Mouse (Mus musculus) liver, adult 2 months (tissue): Measurements from ENCODE around the gene Tmed8. TPM values are rescaled to one million over a fixed set of nuclear protein-coding genes. Genes with fewer than 3 reads are reported as not detected.

ENCODE experiments used
- DNase-seq: peaks from one replicate; pipeline ENCODE4 v3.0.0-alpha.2; 2011; ENCODE audit warnings: low read depth, low spot score; ENCODE audit errors: extremely low read depth
- H3K27ac ChIP-seq: fragments of 200-500 bp; replicated peaks from 2 replicates; pipeline ENCODE4 v1.5.1; 2012; ENCODE audit warnings: low read depth, mild to moderate bottlenecking, control low read depth, inconsistent platforms, low read length; ENCODE audit not compliant: insufficient read depth
- H3K27me3 ChIP-seq: fragments of 200-500 bp; 2 replicates; pipeline ENCODE4 v1.6.1; 2012; ENCODE audit warnings: mild to moderate bottlenecking, moderate library complexity, low read length, inconsistent platforms; ENCODE audit not compliant: control insufficient read depth, insufficient read depth
- H3K36me3 ChIP-seq: fragments of 200-500 bp; 2 replicates; pipeline ENCODE4 v1.6.1; 2012; ENCODE audit warnings: low read length, inconsistent platforms; ENCODE audit not compliant: control insufficient read depth, insufficient read depth
- H3K4me1 ChIP-seq: fragments of 200-500 bp; 2 replicates; pipeline ENCODE4 v1.6.1; 2011; ENCODE audit warnings: low read length; ENCODE audit not compliant: control insufficient read depth, insufficient read depth
- H3K4me3 ChIP-seq: fragments of 200-500 bp; 2 replicates; pipeline ENCODE4 v1.5.1; 2011; ENCODE audit warnings: low read depth, mild to moderate bottlenecking, control low read depth, low read length, moderate library complexity; ENCODE audit not compliant: insufficient read depth
- H3K79me2 ChIP-seq: fragments of 200-500 bp; 2 replicates; pipeline ENCODE4 v1.6.1; 2012; ENCODE audit warnings: inconsistent platforms, mild to moderate bottlenecking, low read length, moderate library complexity; ENCODE audit not compliant: control insufficient read depth, insufficient read depth
- H3K9ac ChIP-seq: fragments of 200-500 bp; 2 replicates; pipeline ENCODE4 v1.6.1; 2012; ENCODE audit warnings: low read depth, mild to moderate bottlenecking, control low read depth, inconsistent platforms, low read length
- CTCF ChIP-seq: fragments of 200-500 bp; IDR thresholded peaks from 2 replicates; pipeline ENCODE4 v1.5.1; 2011; ENCODE audit warnings: low read depth, low read length, control low read depth
- POLR2A ChIP-seq: fragments of 200-500 bp; IDR thresholded peaks from 2 replicates; pipeline ENCODE4 v1.6.1; 2011; ENCODE audit warnings: low read length, control low read depth; ENCODE audit not compliant: insufficient read depth; ENCODE audit errors: extremely low read depth
- WGBS: fragments of 180-500 bp; shearing (Covaris S2); methylation state at CpG from one replicate; pipeline ENCODE4 v1.1.7; 2018; 5-methylcytosine and 5-hydroxymethylcytosine counted together
- polyA plus RNA-seq: library from polyadenylated mRNA; depleted of rRNA; stranded (reverse); fragments of >200 nt; gene quantifications from 2 replicates; pipeline ENCODE4 v1.2.3, GENCODE M21; 2012
- total RNA-seq: library from RNA; depleted of rRNA; stranded (reverse); fragments of >200 nt; gene quantifications from 2 replicates; pipeline ENCODE4 v1.2.3, GENCODE M21; 2014

Gene Tmed8
- total and polyA plus RNA-seq, 2 experiments, result 0.77 to 1.6 TPM

- TF ChIP-seq POLR2A, result no peak
- no peak for TF ChIP-seq CTCF
- Histone ChIP-seq H3K27ac (no peak overlapping the region), H3K36me3 (peaks cover 12% of the 10 kb centered on the region; the same call in 1 of the 2 replicates), H3K79me2 (peaks cover 3% of the 10 kb centered on the region; the same call in 1 of the 2 replicates), H3K9ac (no peak overlapping the region), H3K4me1 (peaks cover 2% of the 10 kb centered on the region; the same call in 1 of the 2 replicates), H3K27me3 (no peaks in the 10 kb centered on the region), H3K4me3 (no peak overlapping the region)
- DNase-seq, result no peak
- WGBS, result 100% methylated on average over 2 of the region's 2 CpGs
Observed at GRCm38 (mm10) chr12:87138768-87139167, 61.5 kb downstream of the Tmed8 start.

GRCm38 (mm10) chr12:87138342-87138701 is 61.9 kb downstream of the Tmed8 start:
- peaks cover 3% of the 10 kb centered on the region; the same call in 1 of the 2 replicates for H3K79me2 ChIP-seq
- H3K9ac ChIP-seq, result no peak overlapping the region
- WGBS, result 93% methylated on average over 2 of the region's 2 CpGs
- TF ChIP-seq CTCF (no peak), POLR2A (no peak)
- no peak overlapping the region for H3K27ac ChIP-seq
- H3K36me3 ChIP-seq, result peaks cover 12% of the 10 kb centered on the region; the same call in 1 of the 2 replicates
- H3K27me3 ChIP-seq, result no peaks in the 10 kb centered on the region
- no peak overlapping the region for H3K4me3 ChIP-seq
- no peak for DNase-seq
- H3K4me1 ChIP-seq, result peaks cover 2% of the 10 kb centered on the region; the same call in 1 of the 2 replicates

- Histone ChIP-seq H3K79me2 (peaks cover 3% of the 10 kb centered on the region; the same call in 1 of the 2 replicates), H3K27ac (no peak overlapping the region), H3K9ac (no peak overlapping the region), H3K27me3 (no peaks in the 10 kb centered on the region), H3K36me3 (peaks cover 12% of the 10 kb centered on the region; the same call in 1 of the 2 replicates), H3K4me1 (peaks cover 2% of the 10 kb centered on the region; the same call in 1 of the 2 replicates), H3K4me3 (no peak overlapping the region)
- no peak for TF ChIP-seq POLR2A
- TF ChIP-seq CTCF, result no peak
- 94% methylated on average over 15 of the region's 15 CpGs for WGBS
- DNase-seq, result no peak
Observed at GRCm38 (mm10) chr12:87137439-87138341, 62.6 kb downstream of the Tmed8 start.

GRCm38 (mm10) chr12:87132784-87133183 is 67.5 kb downstream of the Tmed8 start:
- H3K4me1 ChIP-seq, result no peaks in the 10 kb centered on the region
- DNase-seq, result no peak
- no peak overlapping the region for H3K9ac ChIP-seq
- TF ChIP-seq CTCF (no peak), POLR2A (no peak)
- H3K36me3 ChIP-seq, result peaks cover 10% of the 10 kb centered on the region; the same call in 1 of the 2 replicates
- no peaks in the 10 kb centered on the region for H3K79me2 ChIP-seq
- H3K27ac ChIP-seq, result no peak overlapping the region
- H3K4me3 ChIP-seq, result no peak overlapping the region
- WGBS, result 86% methylated on average over 9 of the region's 9 CpGs
- H3K27me3 ChIP-seq, result no peaks in the 10 kb centered on the region

- Histone ChIP-seq H3K27me3 (no peaks in the 10 kb centered on the region), H3K79me2 (no peaks in the 10 kb centered on the region), H3K36me3 (peaks cover 8% of the 10 kb centered on the region; the same call in 1 of the 2 replicates), H3K4me1 (no peaks in the 10 kb centered on the region), H3K9ac (no peak overlapping the region), H3K27ac (no peak overlapping the region), H3K4me3 (no peak overlapping the region)
- no peak for DNase-seq
- 86% methylated on average over 6 of the region's 6 CpGs for WGBS
- TF ChIP-seq POLR2A (no peak), CTCF (no peak)
Observed at GRCm38 (mm10) chr12:87132210-87132609, 68.0 kb downstream of the Tmed8 start.
